Mouse (Mus musculus) lung, postnatal 0 days (tissue): ENCODE measurements around the gene Gm4922.

ENCODE experiments used
- CTCF ChIP-seq: IDR thresholded peaks from 2 replicates; pipeline ENCODE4 v1.5.1; 2016; ENCODE audit warnings: antibody characterized with exemption, mild to moderate bottlenecking
- EP300 ChIP-seq: IDR thresholded peaks from 2 replicates; pipeline ENCODE4 v1.6.1; 2016; ENCODE audit warnings: antibody characterized with exemption, mild to moderate bottlenecking, control low read depth

GRCm38 (mm10) chr10:18811751-18812150 is 25.2 kb upstream of the Gm4922 start:
- TF ChIP-seq EP300 (no peak), CTCF (no peak)
